In genomic region chr7:111637866-111638448, GRCm38 (mm10) we compare ENCODE assay signal across 13 mouse cellular contexts.
"Had no signal": no experiment of that assay in that cellular context is flagged by ENCODE, and none has a peak within 500 bp of the region (broad histone marks: within the 10 kb centered on the region; RNA-seq: fewer than 3 reads in every experiment).

No protein-coding gene starts in this region.

- H3K27me3 ChIP-seq: liver, embryonic 13.5 days; midbrain, embryonic 13.5 days had no signal

- H3K27ac ChIP-seq: layer of hippocampus, adult 2 months; limb, embryonic 12.5 days; liver, embryonic 13.5 days; midbrain, embryonic 13.5 days had no signal

- H3K4me3 ChIP-seq: layer of hippocampus, adult 2 months; limb, embryonic 12.5 days; liver, embryonic 13.5 days; midbrain, embryonic 13.5 days had no signal

- H3K4me1 ChIP-seq: liver, embryonic 13.5 days had no signal

- H3K9me3 ChIP-seq: liver, embryonic 13.5 days; midbrain, embryonic 13.5 days had no signal

- ATAC-seq: liver, postnatal 0 days; midbrain, embryonic 13.5 days had no signal

- H3K36me3 ChIP-seq: limb, embryonic 12.5 days; liver, embryonic 13.5 days; midbrain, embryonic 13.5 days had no signal

- H3K4me2 ChIP-seq: limb, embryonic 12.5 days; liver, embryonic 13.5 days; midbrain, embryonic 13.5 days had no signal

- H3K9ac ChIP-seq: limb, embryonic 12.5 days; liver, embryonic 13.5 days; liver, postnatal 0 days; midbrain, embryonic 13.5 days had no signal

- DNase-seq: kidney, adult 8-10 months; kidney, postnatal 10 days; kidney, postnatal 4 days; liver; liver, embryonic 13.5 days; liver, postnatal 0 days; right cerebral cortex, postnatal 4 days; spleen, adult 18-20 months; thymus, adult 18-20 months; thymus, postnatal 14 days had no signal
